Mouse (Mus musculus) thymus, postnatal 4 days (tissue): Measurements from ENCODE around the gene Stk19.

Source experiments
- DNase-seq: peaks from one replicate; pipeline ENCODE4 v3.0.0; 2021

Gene Stk19

GRCm38 (mm10) chr17:34836856-34837221, at the start of gene Stk19, which contains the start of gene Dxo:
Gene Stk19 (minus strand): TSS chr17:34836945.
Gene Dxo (plus strand): TSS chr17:34837019.
- DNase-seq = peak; percentile 93

DNA sequence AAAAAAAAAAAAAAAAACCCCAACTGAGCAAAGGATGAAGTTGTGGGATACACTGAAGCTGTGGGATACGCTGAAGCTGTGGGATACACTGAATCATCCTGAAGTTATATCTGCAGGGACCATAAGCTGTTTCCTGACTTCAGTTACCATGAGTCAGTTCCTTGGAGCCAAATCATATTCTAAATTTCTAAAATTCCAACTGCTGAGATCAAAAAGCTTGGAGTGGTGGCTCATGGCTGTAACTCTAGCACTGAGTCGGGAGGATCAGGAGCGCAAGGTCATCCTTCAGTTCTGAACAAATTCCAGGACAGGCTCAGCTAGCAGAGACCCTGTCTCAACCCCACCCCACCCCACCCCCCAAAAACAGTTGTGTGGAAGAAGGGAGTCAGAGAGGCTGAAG, 48.9 kb upstream of the Stk19 start:
- DNase-seq = no peak

DNA sequence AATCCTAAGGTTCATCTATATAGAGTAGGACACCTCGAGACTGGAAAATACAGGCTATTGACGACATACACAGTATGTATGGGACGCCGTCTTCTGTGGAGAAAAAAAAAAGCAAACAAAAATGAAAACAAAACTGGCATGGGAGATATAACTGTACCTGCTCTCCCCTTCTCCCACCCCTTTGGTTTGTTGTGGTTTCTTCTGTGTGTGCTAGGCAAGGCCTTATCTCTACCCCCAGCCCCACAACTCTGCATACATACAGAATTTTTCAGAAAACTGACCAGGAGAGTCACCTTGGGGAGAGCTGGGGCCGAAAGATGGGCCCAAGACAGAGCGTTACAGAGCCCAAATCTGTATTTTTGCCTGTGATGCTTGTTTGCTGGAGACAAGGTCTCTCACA, 48.0 kb upstream of the Stk19 start:
- DNase-seq = no peak

GRCm38 (mm10) chr17:34883332-34883731, 46.6 kb upstream of the Stk19 start:
- no peak for DNase-seq

DNA sequence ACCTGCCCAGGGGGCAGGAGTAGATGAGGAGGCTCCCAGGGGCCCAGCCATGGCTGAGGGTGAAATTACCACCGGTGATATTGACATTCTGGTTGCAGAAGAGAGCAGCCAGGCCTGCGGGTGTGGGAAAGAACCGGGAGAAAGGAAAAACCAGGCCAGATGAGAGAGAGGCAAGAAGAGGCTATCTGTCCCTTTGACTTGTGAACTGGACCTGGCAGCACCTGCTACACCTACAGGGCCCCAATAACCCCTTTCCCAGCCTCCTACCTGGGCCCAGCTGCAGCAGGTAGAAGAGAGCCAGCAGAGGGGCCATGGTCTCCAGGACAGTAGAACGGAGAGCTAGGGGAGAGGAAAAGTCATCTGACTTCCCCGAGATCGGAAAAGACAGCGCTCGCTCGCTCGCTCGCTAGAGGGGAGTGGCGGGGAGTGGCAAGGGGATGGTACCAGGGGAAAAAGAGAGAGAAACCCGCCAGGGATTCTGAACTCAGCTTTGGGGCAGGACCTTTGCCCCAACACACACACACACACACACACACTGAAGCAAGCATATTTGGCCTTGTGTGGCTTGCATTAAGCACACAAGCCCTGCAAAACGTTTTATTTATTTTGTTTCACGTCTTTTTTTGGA, 45.1 kb upstream of the Stk19 start, which contains the start of gene Gm20547:
Gene Gm20547 (minus strand): TSS at position 360 of the 628 bp plus-strand sequence.
- DNase-seq = no peak

- no peak for DNase-seq
These were observed 44.4 kb upstream of the Stk19 start for GRCm38 (mm10) chr17:34881166-34881565.

DNA sequence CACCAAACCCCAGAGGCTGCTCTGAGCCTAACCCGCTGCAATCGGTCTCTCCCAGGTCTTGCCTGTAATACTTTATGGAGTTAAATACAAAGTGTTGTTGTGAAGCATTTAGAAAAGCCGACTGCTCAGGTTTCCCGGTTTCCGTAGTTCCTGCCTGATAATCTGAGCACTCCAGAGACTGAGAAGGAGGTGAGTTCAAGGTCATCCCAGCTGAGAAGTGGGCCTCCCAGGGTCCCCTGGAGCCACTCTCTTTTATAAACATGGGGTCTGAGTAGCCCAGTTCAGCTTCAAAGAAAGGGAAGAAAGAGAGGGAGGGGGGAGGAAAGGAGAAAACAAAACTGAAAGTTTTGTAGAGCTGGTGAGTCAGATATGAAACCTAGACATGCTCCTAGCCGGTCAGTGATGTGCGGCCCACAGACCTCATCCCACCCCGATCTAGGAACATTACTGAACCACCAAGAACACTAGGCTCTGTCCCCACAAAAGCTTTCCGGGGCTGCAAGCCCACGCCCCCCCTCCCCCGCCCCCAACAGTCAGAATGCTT, 42.7 kb upstream of the Stk19 start, which contains the start of gene Zbtb12:
Gene Zbtb12 (plus strand): TSS at position 148 of the 544 bp plus-strand sequence.
- no peak for DNase-seq

DNA sequence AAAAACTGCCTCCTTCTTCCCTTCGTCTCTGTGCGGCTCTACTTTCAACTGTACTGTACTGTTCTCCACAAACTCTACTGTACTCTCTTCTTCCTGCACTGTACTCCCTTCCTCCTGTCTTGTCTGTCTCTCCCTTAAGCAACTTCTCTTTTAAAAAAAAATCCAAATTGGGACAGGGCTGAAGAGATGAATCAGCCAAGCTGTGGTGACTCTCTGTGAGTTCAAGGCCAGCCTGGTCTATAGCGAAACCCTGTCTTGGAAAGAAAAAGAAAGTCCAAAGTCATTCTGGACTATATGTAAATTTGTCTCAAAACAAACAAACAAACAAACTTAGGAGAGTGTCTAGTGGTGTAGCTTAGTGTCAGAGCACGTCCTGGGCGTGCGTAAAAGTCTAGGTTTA, 37.6 kb upstream of the Stk19 start:
- DNase-seq = no peak

- DNase-seq = no peak
These were observed 29.2 kb upstream of the Stk19 start for GRCm38 (mm10) chr17:34865981-34866380.

DNA sequence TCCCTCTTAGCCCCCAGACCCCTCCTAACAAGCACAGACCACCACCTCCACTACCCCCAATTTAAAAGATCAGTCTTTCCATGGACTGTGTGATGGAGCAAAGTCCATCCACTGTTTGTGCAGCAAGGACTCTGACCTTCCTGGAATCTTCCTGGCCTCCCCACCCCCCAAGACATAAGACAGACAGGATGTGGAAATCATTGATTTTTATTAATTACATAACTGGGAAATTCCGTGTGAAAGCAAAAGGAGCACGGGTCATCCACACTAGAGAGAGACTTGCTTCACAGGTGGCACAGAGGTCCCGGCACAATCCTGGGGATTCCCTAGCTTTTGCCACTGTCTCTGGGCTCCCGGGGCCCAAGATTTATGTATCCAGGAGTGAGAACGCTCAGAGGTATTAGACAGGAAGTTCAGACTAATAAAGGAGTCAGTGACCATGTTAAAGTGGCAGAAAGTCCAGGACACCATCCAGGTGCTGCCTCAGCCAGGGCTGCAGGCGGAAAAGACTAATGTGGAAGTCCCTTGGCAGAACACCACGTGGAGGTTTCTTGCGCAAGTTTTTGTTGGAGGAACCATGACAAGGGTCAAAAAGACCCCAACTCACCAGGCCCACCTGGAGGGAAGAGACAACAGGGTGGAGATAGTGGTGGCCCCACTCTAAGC, 25.8 kb upstream of the Stk19 start, which contains the start of gene Cfb:
Gene Cfb (minus strand): TSS at position 103 of the 666 bp plus-strand sequence.
- DNase-seq = no peak

DNA sequence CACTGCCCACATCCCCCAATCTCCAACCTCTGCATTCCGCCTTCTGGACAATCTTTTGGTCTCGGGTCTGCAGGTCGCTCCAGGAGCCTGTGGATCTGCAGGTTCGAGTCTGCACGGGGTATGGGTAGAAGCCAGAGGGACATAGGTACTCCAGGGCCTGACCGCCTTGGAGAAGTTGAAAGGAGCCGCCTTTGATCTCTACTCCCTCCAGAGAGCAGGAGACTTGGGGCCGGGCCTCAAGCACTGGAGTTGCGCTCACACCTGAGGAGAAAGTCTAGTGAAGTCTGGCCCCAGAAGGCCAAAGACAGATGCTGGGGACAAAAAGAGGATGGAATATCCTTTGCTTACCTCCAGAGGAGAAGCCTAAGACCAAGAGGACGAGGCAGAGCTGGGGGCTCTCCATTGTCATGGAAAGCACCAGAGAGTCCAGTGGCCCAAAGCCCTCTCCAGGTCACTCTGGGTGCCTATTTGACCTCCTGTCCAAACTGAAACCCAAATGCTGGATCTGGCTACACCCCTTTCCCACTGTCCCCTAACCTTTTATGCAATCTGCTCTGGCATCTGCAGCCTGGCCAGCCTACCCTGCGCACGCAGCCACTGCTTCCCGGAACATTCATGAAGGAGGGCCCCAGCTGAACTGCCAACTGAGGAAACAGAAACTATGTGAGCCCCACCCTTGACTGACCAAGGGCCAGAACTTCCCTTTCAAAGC, 25.1 kb upstream of the Stk19 start:
- no peak for DNase-seq

DNA sequence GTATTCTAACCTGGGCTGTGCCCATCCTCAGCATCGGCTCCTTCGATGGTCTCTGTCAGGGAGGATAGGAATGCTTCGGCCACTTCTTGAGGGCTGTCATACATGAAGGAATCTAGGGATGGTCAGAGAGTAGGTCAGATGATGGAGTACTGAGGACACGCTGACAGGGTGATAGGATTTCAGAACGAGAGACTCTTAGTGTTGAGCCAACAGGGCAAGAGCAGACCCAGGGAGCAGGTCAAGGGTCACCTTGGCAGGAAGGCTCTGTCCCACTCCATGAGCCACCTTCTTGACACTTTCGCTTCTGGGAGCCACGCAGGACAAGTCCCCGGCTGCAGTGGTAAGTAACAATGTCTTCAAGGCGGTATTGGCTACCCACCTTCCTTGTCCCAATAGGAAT, 23.8 kb upstream of the Stk19 start:
- DNase-seq = no peak

GRCm38 (mm10) chr17:34858670-34859069, 21.9 kb upstream of the Stk19 start:
- DNase-seq = no peak

DNA sequence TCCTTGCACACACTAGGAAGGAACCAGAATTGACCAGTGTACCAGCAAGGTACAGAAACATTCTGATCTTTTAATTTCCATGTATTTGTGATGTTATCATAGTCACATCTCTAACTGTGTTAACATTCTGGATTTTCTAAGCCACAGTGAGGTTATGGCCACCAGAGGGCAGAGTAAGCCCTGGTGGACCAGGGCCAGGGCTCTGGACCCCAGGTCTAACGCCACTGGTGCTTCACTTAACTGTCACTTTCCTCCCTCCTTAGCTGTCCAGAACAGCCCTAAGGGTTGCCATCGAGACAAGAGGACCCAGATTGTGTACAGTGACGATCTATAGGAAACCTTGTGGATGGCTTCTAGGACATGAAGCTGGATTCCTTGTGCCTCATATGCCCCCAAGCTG, 19.1 kb upstream of the Stk19 start:
- peak; percentile 70 for DNase-seq

DNA sequence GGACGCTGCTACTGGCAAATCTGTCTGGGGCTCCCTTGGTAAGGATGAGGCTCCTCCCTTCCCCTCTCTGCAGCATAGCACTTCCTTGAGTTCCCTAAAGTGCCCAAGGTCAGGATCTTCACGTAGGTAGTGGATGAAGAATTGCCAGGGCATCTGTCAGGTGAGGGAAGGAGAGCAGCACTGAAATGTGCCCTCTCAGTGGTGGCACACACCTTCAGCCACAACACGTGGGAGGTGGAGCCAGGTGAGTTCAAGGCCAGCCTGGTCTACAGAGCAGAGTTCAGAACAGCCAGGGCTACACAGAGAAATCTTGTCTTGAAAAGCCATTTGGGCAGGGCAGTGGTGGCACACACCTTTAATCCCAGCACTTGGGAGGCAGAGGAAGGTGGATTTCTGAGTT, 18.0 kb upstream of the Stk19 start:
- no peak for DNase-seq

GRCm38 (mm10) chr17:34853511-34853910, 16.8 kb upstream of the Stk19 start:
- no peak for DNase-seq

DNA sequence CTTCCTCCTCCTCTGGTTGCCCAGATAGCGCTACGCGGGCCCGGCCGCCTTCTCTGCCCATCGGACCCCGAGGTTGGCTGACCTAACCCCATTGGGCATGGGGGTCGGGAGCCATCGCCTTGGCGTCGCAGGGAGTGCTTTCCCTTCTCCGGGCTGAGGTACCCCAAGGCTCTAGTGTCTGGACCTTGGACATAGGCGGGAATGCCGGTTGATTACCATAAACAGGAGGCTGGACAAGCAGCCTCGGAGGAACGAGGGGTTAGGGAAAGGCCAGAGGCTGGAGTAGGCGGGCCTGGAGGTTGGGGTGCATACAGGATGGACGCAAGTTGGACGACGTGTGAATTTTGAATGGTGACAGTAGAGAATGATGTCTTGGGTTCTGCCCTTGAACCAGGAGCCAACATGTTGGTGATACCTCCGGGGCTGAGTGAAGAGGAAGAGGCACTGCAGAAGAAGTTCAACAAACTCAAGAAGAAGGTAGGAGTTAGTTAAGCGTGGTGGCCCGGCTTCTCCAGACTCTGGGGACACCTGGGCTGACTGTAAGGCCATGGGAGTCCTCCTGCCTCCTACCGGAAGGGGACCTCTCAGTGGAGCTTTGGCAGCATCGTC, 13.9 kb upstream of the Stk19 start:
- DNase-seq = peak; percentile 31

DNA sequence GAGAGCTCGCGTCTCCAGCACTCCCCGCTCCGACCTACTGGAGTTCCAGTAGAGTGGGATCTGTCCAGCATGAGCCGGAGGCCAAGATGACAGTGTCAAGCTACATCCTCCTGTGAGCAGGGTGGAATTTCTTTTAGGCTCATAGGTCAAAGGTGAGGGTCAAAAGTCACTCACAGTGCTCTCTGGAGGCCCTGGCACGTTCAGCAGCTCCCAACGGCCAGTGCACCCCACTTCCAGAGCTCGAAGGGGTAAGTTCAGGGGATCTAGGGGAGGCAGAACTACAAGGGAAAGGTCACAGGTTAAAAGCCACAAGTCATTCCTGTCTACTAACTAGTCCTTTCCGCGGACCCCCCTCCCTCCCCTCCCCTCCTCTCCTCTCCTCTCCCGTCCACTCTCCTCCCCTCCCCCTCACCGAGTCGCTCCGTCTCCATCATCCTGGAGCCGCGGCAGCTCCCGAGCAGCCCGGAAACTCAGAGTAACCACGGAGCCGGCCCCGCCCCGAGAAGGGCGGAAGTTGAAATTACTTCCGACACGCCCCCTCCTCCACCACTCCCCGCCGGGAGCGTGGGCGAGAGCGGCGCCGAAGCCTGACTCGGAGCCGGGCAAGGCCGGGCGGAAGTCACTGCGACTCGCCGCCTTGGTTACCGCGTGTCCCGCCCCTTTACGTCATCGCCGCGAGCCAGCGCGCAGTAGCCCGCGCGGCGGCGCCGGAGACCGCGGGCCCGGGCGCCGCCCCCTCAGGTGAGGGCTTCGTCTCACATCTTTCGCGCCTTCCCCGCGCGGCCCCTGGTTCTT, 13.2 kb upstream of the Stk19 start, which contains the start of the genes Skiv2l and Nelfe:
Gene Skiv2l (minus strand): TSS at position 489 of the 795 bp plus-strand sequence.
Gene Nelfe (plus strand): TSS at position 670 of the 795 bp plus-strand sequence.
- DNase-seq = peak; percentile 99

GRCm38 (mm10) chr17:34847615-34848014, 10.9 kb upstream of the Stk19 start:
- DNase-seq = no peak

- no peak for DNase-seq
These were observed 10.4 kb upstream of the Stk19 start for GRCm38 (mm10) chr17:34847192-34847591.

DNA sequence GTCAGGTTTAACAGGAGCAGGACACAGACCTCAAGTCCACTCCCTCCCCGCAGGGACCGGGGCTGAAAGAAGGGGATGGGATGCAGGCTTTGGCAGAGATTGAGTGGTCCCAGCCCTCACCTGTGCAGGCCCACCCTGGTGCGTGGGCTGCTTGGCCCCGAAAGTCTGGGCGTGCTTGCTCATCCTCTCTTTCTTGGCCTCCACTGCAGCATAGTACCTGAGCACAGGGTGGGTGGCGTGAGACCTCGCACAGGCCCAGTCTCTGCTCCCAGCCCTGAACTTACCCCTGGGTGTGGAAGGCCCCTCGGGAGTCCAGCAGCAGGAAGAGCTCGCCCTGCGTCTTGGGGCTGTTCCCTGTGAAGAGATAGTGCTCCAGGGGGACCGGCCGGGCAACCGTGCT, 8.1 kb upstream of the Stk19 start:
- DNase-seq = no peak

- DNase-seq = no peak
These were observed 4.1 kb upstream of the Stk19 start for GRCm38 (mm10) chr17:34840736-34841307.
